Mouse (Mus musculus): ENCODE results near the gene Cyb561d2. TPM values are rescaled to one million over a fixed set of nuclear protein-coding genes. Genes with fewer than 3 reads are reported as not detected.
A peak's percentile ranks its signal among the peaks of the same experiment; 100 is the strongest.

The Cyb561d2 gene
- polyA plus RNA-seq, 1 experiment from 2014 or later, result 14.3 TPM

DNA sequence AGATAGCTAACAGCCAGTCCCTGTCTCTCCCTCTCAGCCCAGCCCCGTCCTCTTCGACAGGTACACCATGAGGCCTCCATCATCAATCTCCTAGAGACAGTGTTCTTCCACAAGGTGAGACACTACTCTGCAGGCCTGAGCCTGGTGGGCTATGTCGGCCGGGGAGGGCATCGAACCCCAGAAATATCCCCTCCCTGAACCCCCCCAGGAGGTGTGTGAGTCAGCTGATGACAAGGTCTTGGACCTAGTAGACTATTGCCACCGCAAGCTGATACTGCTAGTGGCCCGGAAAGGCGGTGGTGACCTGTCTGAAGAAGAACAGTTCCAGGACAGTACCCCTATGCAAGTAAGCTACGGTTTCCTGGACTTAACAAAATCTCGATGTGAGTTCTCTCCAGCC lies 6.8 kb upstream of the Cyb561d2 start:
- Histone ChIP-seq H3K9me3 (ENCODE audit: control insufficient read depth, low read length) (no peaks in the 10 kb centered on the region), H3K9ac (ENCODE audit: low read length) (no peak overlapping the region), H3K27me3 (ENCODE audit: control insufficient read depth, insufficient read depth, low read length) (peaks cover 14% of the 10 kb centered on the region), H3K4me1 (replicated peaks; ENCODE audit: control insufficient read depth, insufficient read depth, low read length) (peaks cover 29% of the 10 kb centered on the region), H3K27ac (ENCODE audit: low read depth, low read length) (no peak overlapping the region), H3K4me3 (ENCODE audit: low read depth, low read length) (no peak overlapping the region), H3K4me2 (ENCODE audit: low read depth, low read length, severe bottlenecking) (no peak overlapping the region), H3K36me3 (ENCODE audit: control insufficient read depth, insufficient read depth, low read length) (no peaks in the 10 kb centered on the region)
- 93% methylated on average over 10 of the region's 10 CpGs for WGBS
- ATAC-seq (replicated peaks; ENCODE audit: low FRiP score) (no peak), DNase-seq (ENCODE audit: low spot score) (no peak)

- WGBS, result 87% methylated on average over 5 of the region's 5 CpGs
- Histone ChIP-seq H3K9me3 (ENCODE audit: control insufficient read depth, low read length) (no peaks in the 10 kb centered on the region), H3K9ac (ENCODE audit: low read length) (no peak overlapping the region), H3K36me3 (ENCODE audit: control insufficient read depth, insufficient read depth, low read length) (no peaks in the 10 kb centered on the region), H3K4me3 (ENCODE audit: low read depth, low read length) (no peak overlapping the region), H3K27ac (ENCODE audit: low read depth, low read length) (no peak overlapping the region), H3K27me3 (ENCODE audit: control insufficient read depth, insufficient read depth, low read length) (peaks cover 14% of the 10 kb centered on the region), H3K4me2 (ENCODE audit: low read depth, low read length, severe bottlenecking) (no peak overlapping the region), H3K4me1 (replicated peaks; ENCODE audit: control insufficient read depth, insufficient read depth, low read length) (peaks cover 26% of the 10 kb centered on the region)
- no peak for DNase-seq (ENCODE audit: low spot score)
- ATAC-seq (replicated peaks; ENCODE audit: low FRiP score), result no peak
Observed at GRCm38 (mm10) chr9:107547957-107548356, 6.0 kb upstream of the Cyb561d2 start.

DNA sequence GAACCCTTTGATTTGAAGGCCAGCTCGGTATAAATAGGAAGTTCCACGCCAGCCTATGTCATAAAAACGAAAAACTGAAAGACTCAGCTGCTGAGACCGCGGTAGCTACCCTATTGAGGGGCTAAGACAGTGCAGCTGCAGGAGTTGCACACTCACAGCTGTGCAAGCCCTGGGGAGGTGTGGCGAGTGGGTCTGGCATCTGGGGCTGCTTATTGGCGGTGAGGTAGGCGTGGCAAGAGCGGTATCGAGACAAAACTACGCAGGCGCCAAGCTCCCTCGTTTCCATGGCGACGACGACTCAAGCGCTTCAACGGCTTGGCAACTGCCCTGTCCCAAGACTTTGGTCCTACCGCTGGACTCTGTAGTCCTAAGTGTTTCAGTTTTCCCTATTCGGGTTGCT lies 5.0 kb upstream of the Cyb561d2 start, which contains the start of gene Zmynd10:
Zmynd10 (plus strand) TSS at position 273 of the 400 bp plus-strand sequence.
- no peaks in the 10 kb centered on the region for H3K9me3 ChIP-seq (ENCODE audit: control insufficient read depth, low read length)
- H3K36me3 ChIP-seq (ENCODE audit: control insufficient read depth, insufficient read depth, low read length), result no peaks in the 10 kb centered on the region
- peak within 1 kb of the TSS; percentile 27 for H3K9ac ChIP-seq (ENCODE audit: low read length)
- no peak within 1 kb of the TSS for H3K4me3 ChIP-seq (ENCODE audit: low read depth, low read length)
- H3K4me1 ChIP-seq (replicated peaks; ENCODE audit: control insufficient read depth, insufficient read depth, low read length), result peaks cover 22% of the 10 kb centered on the region
- peak; percentile 74 for ATAC-seq (replicated peaks; ENCODE audit: low FRiP score)
- peak within 1 kb of the TSS; percentile 46 for H3K4me2 ChIP-seq (ENCODE audit: low read depth, low read length, severe bottlenecking)
- H3K27ac ChIP-seq (ENCODE audit: low read depth, low read length), result no peak within 1 kb of the TSS
- 3% methylated on average over 20 of the region's 20 CpGs for WGBS
- peaks cover 14% of the 10 kb centered on the region for H3K27me3 ChIP-seq (ENCODE audit: control insufficient read depth, insufficient read depth, low read length)
- peak; percentile 93 for DNase-seq (ENCODE audit: low spot score)

- H3K4me1 ChIP-seq (replicated peaks; ENCODE audit: control insufficient read depth, insufficient read depth, low read length), result peaks cover 14% of the 10 kb centered on the region; the same call in 1 of the 2 replicates
- H3K27me3 ChIP-seq (ENCODE audit: control insufficient read depth, insufficient read depth, low read length), result peaks cover 7% of the 10 kb centered on the region
- no peaks in the 10 kb centered on the region for H3K9me3 ChIP-seq (ENCODE audit: control insufficient read depth, low read length)
- ATAC-seq (replicated peaks; ENCODE audit: low FRiP score), result no peak
- 2% methylated on average over 3 of the region's 3 CpGs for WGBS
- peak; percentile 89 for DNase-seq (ENCODE audit: low spot score)
- no peak overlapping the region for H3K27ac ChIP-seq (ENCODE audit: low read depth, low read length)
- H3K4me2 ChIP-seq (ENCODE audit: low read depth, low read length, severe bottlenecking), result no peak overlapping the region
- no peak overlapping the region for H3K4me3 ChIP-seq (ENCODE audit: low read depth, low read length)
- no peaks in the 10 kb centered on the region for H3K36me3 ChIP-seq (ENCODE audit: control insufficient read depth, insufficient read depth, low read length)
- H3K9ac ChIP-seq (ENCODE audit: low read length), result no peak overlapping the region
Observed at GRCm38 (mm10) chr9:107545602-107546001, 3.6 kb upstream of the Cyb561d2 start.

DNA sequence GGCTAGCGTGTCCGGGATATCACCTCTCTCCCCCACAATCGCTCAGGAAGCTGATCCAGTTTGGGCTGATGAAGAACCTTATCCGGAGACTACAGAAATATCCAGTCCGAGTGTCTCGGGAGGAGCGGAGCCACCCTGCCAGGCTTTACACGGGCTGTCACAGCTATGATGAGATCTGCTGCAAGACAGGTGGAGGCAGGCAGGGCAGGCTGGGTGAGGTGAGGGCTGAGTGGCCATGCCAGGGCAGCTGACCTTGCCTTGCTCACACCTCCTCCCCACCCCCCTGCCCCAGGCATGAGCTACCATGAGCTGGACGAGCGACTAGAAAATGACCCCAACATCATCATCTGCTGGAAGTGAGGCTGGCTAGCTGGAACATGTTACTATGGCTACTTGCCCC lies 3.2 kb upstream of the Cyb561d2 start:
- H3K4me1 ChIP-seq (replicated peaks; ENCODE audit: control insufficient read depth, insufficient read depth, low read length), result peaks cover 14% of the 10 kb centered on the region; the same call in 1 of the 2 replicates
- DNase-seq (ENCODE audit: low spot score) (no peak), ATAC-seq (replicated peaks; ENCODE audit: low FRiP score) (no peak)
- no peaks in the 10 kb centered on the region for H3K36me3 ChIP-seq (ENCODE audit: control insufficient read depth, insufficient read depth, low read length)
- H3K27me3 ChIP-seq (ENCODE audit: control insufficient read depth, insufficient read depth, low read length), result peaks cover 3% of the 10 kb centered on the region
- H3K9me3 ChIP-seq (ENCODE audit: control insufficient read depth, low read length), result no peaks in the 10 kb centered on the region
- no peak overlapping the region for H3K9ac ChIP-seq (ENCODE audit: low read length)
- no peak overlapping the region for H3K4me3 ChIP-seq (ENCODE audit: low read depth, low read length)
- 86% methylated on average over 10 of the region's 10 CpGs for WGBS
- no peak overlapping the region for H3K4me2 ChIP-seq (ENCODE audit: low read depth, low read length, severe bottlenecking)
- H3K27ac ChIP-seq (ENCODE audit: low read depth, low read length), result no peak overlapping the region

DNA sequence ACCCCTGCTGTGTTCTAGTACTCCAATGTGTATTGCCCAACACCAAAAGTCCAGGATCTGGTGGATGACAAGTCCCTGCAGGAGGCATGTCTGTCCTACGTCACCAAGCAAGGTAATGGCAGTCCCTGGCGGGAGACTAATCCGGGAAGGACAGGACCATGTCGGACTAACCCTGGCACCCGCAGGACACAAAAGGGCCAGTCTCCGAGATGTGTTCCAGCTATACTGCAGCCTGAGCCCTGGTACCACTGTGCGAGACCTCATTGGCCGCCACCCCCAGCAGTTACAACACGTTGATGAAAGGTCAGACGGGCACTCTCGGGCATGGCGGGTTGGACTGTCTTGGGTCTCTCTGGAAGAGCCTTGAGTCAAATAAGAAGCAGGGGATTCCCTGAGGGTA lies 2.7 kb upstream of the Cyb561d2 start:
- H3K36me3 ChIP-seq (ENCODE audit: control insufficient read depth, insufficient read depth, low read length), result no peaks in the 10 kb centered on the region
- ATAC-seq (replicated peaks; ENCODE audit: low FRiP score) (no peak), DNase-seq (ENCODE audit: low spot score) (no peak)
- no peak overlapping the region for H3K4me2 ChIP-seq (ENCODE audit: low read depth, low read length, severe bottlenecking)
- WGBS, result 94% methylated on average over 12 of the region's 12 CpGs
- H3K27me3 ChIP-seq (ENCODE audit: control insufficient read depth, insufficient read depth, low read length), result no peaks in the 10 kb centered on the region
- H3K4me1 ChIP-seq (replicated peaks; ENCODE audit: control insufficient read depth, insufficient read depth, low read length), result peaks cover 14% of the 10 kb centered on the region; the same call in 1 of the 2 replicates
- no peak overlapping the region for H3K27ac ChIP-seq (ENCODE audit: low read depth, low read length)
- H3K9me3 ChIP-seq (ENCODE audit: control insufficient read depth, low read length), result no peaks in the 10 kb centered on the region
- H3K4me3 ChIP-seq (ENCODE audit: low read depth, low read length), result no peak overlapping the region
- H3K9ac ChIP-seq (ENCODE audit: low read length), result no peak overlapping the region

DNA sequence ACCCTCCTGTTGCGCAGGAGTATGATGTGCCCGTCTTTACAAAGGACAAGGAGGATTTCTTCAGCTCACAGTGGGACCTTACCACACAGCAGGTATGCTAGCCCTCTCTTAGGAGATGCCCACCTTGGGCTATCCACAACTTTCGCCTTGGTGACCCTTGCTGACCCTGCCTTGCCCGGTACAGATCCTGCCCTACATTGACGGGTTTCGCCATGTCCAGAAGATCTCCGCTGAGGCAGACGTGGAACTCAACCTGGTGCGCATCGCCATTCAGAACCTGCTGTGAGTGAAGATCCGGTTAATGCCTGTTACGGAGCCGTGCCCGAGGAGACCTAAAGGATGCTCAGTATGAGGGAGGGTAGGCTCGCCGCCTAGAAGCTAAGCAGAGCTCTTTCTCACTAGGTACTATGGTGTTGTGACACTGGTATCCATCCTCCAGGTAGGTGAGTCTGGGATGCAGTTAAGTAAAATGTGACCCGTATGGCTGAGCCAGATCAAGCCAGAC lies 2.3 kb upstream of the Cyb561d2 start:
- Histone ChIP-seq H3K27me3 (ENCODE audit: control insufficient read depth, insufficient read depth, low read length) (no peaks in the 10 kb centered on the region), H3K4me3 (ENCODE audit: low read depth, low read length) (no peak overlapping the region), H3K4me2 (ENCODE audit: low read depth, low read length, severe bottlenecking) (no peak overlapping the region), H3K4me1 (replicated peaks; ENCODE audit: control insufficient read depth, insufficient read depth, low read length) (peaks cover 14% of the 10 kb centered on the region; the same call in 1 of the 2 replicates), H3K36me3 (ENCODE audit: control insufficient read depth, insufficient read depth, low read length) (no peaks in the 10 kb centered on the region), H3K9ac (ENCODE audit: low read length) (no peak overlapping the region), H3K27ac (ENCODE audit: low read depth, low read length) (no peak overlapping the region), H3K9me3 (ENCODE audit: control insufficient read depth, low read length) (no peaks in the 10 kb centered on the region)
- DNase-seq (ENCODE audit: low spot score) (no peak), ATAC-seq (replicated peaks; ENCODE audit: low FRiP score) (no peak)
- WGBS, result 95% methylated on average over 17 of the region's 17 CpGs

- peaks cover 14% of the 10 kb centered on the region; the same call in 1 of the 2 replicates for H3K4me1 ChIP-seq (replicated peaks; ENCODE audit: control insufficient read depth, insufficient read depth, low read length)
- no peak overlapping the region for H3K27ac ChIP-seq (ENCODE audit: low read depth, low read length)
- no peaks in the 10 kb centered on the region for H3K27me3 ChIP-seq (ENCODE audit: control insufficient read depth, insufficient read depth, low read length)
- no peak overlapping the region for H3K4me2 ChIP-seq (ENCODE audit: low read depth, low read length, severe bottlenecking)
- no peak overlapping the region for H3K4me3 ChIP-seq (ENCODE audit: low read depth, low read length)
- 88% methylated on average over 11 of the region's 11 CpGs for WGBS
- no peak overlapping the region for H3K9ac ChIP-seq (ENCODE audit: low read length)
- peaks cover 4% of the 10 kb centered on the region; the same call in 1 of the 2 replicates for H3K36me3 ChIP-seq (ENCODE audit: control insufficient read depth, insufficient read depth, low read length)
- DNase-seq (ENCODE audit: low spot score), result no peak
- no peaks in the 10 kb centered on the region for H3K9me3 ChIP-seq (ENCODE audit: control insufficient read depth, low read length)
- no peak for ATAC-seq (replicated peaks; ENCODE audit: low FRiP score)
Observed at GRCm38 (mm10) chr9:107543299-107543698, 1.3 kb upstream of the Cyb561d2 start.

GRCm38 (mm10) chr9:107542721-107543120 lies 728 bp upstream of the Cyb561d2 start:
- H3K4me3 ChIP-seq (ENCODE audit: low read depth, low read length), result peak overlapping the region; percentile 63
- peaks cover 14% of the 10 kb centered on the region; the same call in 1 of the 2 replicates for H3K4me1 ChIP-seq (replicated peaks; ENCODE audit: control insufficient read depth, insufficient read depth, low read length)
- no peaks in the 10 kb centered on the region for H3K27me3 ChIP-seq (ENCODE audit: control insufficient read depth, insufficient read depth, low read length)
- no peaks in the 10 kb centered on the region for H3K9me3 ChIP-seq (ENCODE audit: control insufficient read depth, low read length)
- 47% methylated on average over 8 of the region's 8 CpGs for WGBS
- no peak overlapping the region for H3K27ac ChIP-seq (ENCODE audit: low read depth, low read length)
- DNase-seq (ENCODE audit: low spot score) (no peak), ATAC-seq (replicated peaks; ENCODE audit: low FRiP score) (no peak)
- peak overlapping the region; percentile 95 for H3K4me2 ChIP-seq (ENCODE audit: low read depth, low read length, severe bottlenecking)
- H3K9ac ChIP-seq (ENCODE audit: low read length), result peak overlapping the region; percentile 66; the same call in 1 of the 2 replicates
- peaks cover 7% of the 10 kb centered on the region for H3K36me3 ChIP-seq (ENCODE audit: control insufficient read depth, insufficient read depth, low read length)

Measured in forebrain, embryonic 11.5 days (tissue).